Mouse (Mus musculus): ENCODE measurements at regions not wholly inside any gene's neighbourhood (a gene's known extent, or its start where the extent isn't known, plus 50 kb on each side); places are given as distances from the start of the nearest gene placed in this dataset.
"Not testable (repeated sequence)": the region's sequence is repeated elsewhere in the genome, so short reads cannot be mapped to it uniquely, and the experiment has no call there.

GRCm38 (mm10) chr13:80992342-80992741 lies 109.2 kb downstream of the Arrdc3 start:
- intact Hi-C loops (cut with DNase I), result no loop called here
- DNase-seq, result peak in 1 of 2 experiments; percentile 12

GRCm38 (mm10) chr13:81008864-81009766 lies 125.9 kb downstream of the Arrdc3 start:
- intact Hi-C loops (cut with DNase I), result no loop called here
- no peak for DNase-seq

- intact Hi-C loops (cut with DNase I), result no loop called here
- DNase-seq, result no peak
These were observed 130.8 kb downstream of the Arrdc3 start for GRCm38 (mm10) chr13:81013953-81014352.

GRCm38 (mm10) chr13:81020106-81020747 lies 137.0 kb downstream of the Arrdc3 start:
- intact Hi-C loops (cut with DNase I), result no loop called here
- no peak for DNase-seq

GRCm38 (mm10) chr13:81020811-81021210 lies 137.6 kb downstream of the Arrdc3 start:
- intact Hi-C loops (cut with DNase I), result no loop called here
- no peak for DNase-seq

- intact Hi-C loops (cut with DNase I), result no loop called here
- DNase-seq, result no peak
These were observed 139.2 kb downstream of the Arrdc3 start for GRCm38 (mm10) chr13:81022410-81022809.

- not testable (repeated sequence) for DNase-seq
These were observed 142.1 kb downstream of the Arrdc3 start for GRCm38 (mm10) chr13:81025241-81025760.

GRCm38 (mm10) chr13:81037316-81037715 lies 154.1 kb downstream of the Arrdc3 start:
- intact Hi-C loops (cut with DNase I), result no loop called here
- DNase-seq, result no peak

More at GRCm38 (mm10) chr13:81025241-81025760, 142.1 kb downstream of the Arrdc3 start:
- intact Hi-C loops (cut with DNase I), result not testable (repeated sequence)

GRCm38 (mm10) chr13:81038736-81039135 lies 155.6 kb downstream of the Arrdc3 start:
- no peak for DNase-seq
- intact Hi-C loops (cut with DNase I), result no loop called here

- intact Hi-C loops (cut with DNase I), result no loop called here
- DNase-seq, result no peak
These were observed 157.3 kb downstream of the Arrdc3 start for GRCm38 (mm10) chr13:81040494-81040893.

- intact Hi-C loops (cut with DNase I), result no loop called here
These were observed 158.5 kb downstream of the Arrdc3 start for GRCm38 (mm10) chr13:81041646-81042045.

More at GRCm38 (mm10) chr13:81041646-81042045, 158.5 kb downstream of the Arrdc3 start:
- no peak for DNase-seq
